Mouse (Mus musculus): ENCODE measurements at regions not wholly inside any gene's neighbourhood (a gene's known extent, or its start where the extent isn't known, plus 50 kb on each side); places are given as distances from the start of the nearest gene placed in this dataset.

- WGBS = 76% methylated on average over 3 of the region's 3 CpGs
- Histone ChIP-seq H3K27me3 (ENCODE audit: control insufficient read depth, insufficient read depth, low read length) (no peaks in the 10 kb centered on the region), H3K4me1 (ENCODE audit: control insufficient read depth, insufficient read depth, insufficient read length, low read length) (no peaks in the 10 kb centered on the region), H3K36me3 (ENCODE audit: control insufficient read depth, insufficient read depth, low read length) (no peaks in the 10 kb centered on the region), H3K27ac (ENCODE audit: insufficient read depth, low read depth, low read length) (no peak overlapping the region), H3K4me3 (ENCODE audit: low read depth, low read length) (no peak overlapping the region)
- TF ChIP-seq CTCF (IDR thresholded peaks at IDR 0.05; ENCODE audit: extremely low read depth, insufficient read length, insufficient replicate concordance, low read depth, low read length) (no peak), POLR2A (IDR thresholded peaks at IDR 0.05; ENCODE audit: low read depth, low read length) (no peak)
Observed at GRCm38 (mm10) chr13:71200656-71201055, 359.0 kb upstream of the Adamts16 start.

- Histone ChIP-seq H3K4me3 (ENCODE audit: low read depth, low read length) (no peak overlapping the region), H3K27me3 (ENCODE audit: control insufficient read depth, insufficient read depth, low read length) (no peaks in the 10 kb centered on the region), H3K4me1 (ENCODE audit: control insufficient read depth, insufficient read depth, insufficient read length, low read length) (no peaks in the 10 kb centered on the region), H3K27ac (ENCODE audit: insufficient read depth, low read depth, low read length) (no peak overlapping the region), H3K36me3 (ENCODE audit: control insufficient read depth, insufficient read depth, low read length) (no peaks in the 10 kb centered on the region)
- TF ChIP-seq POLR2A (IDR thresholded peaks at IDR 0.05; ENCODE audit: low read depth, low read length) = no peak
- no peak for TF ChIP-seq CTCF (IDR thresholded peaks at IDR 0.05; ENCODE audit: extremely low read depth, insufficient read length, insufficient replicate concordance, low read depth, low read length)
- 83% methylated on average over 4 of the region's 4 CpGs for WGBS
Observed at GRCm38 (mm10) chr13:71195675-71196074, 354.1 kb upstream of the Adamts16 start.

GRCm38 (mm10) chr13:71184500-71184899, 342.9 kb upstream of the Adamts16 start:
- WGBS = 64% methylated on average over 4 of the region's 4 CpGs
- H3K27me3 ChIP-seq (ENCODE audit: control insufficient read depth, insufficient read depth, low read length) = no peaks in the 10 kb centered on the region

GRCm38 (mm10) chr13:71179083-71179482, 337.5 kb upstream of the Adamts16 start:
- Histone ChIP-seq H3K27ac (ENCODE audit: insufficient read depth, low read depth, low read length) (no peak overlapping the region), H3K36me3 (ENCODE audit: control insufficient read depth, insufficient read depth, low read length) (no peaks in the 10 kb centered on the region), H3K4me3 (ENCODE audit: low read depth, low read length) (no peak overlapping the region), H3K27me3 (ENCODE audit: control insufficient read depth, insufficient read depth, low read length) (no peaks in the 10 kb centered on the region), H3K4me1 (ENCODE audit: control insufficient read depth, insufficient read depth, insufficient read length, low read length) (no peaks in the 10 kb centered on the region)
- no peak for TF ChIP-seq POLR2A (IDR thresholded peaks at IDR 0.05; ENCODE audit: low read depth, low read length)

More at GRCm38 (mm10) chr13:71184500-71184899, 342.9 kb upstream of the Adamts16 start:
- no peaks in the 10 kb centered on the region for H3K4me1 ChIP-seq (ENCODE audit: control insufficient read depth, insufficient read depth, insufficient read length, low read length)
- no peaks in the 10 kb centered on the region for H3K36me3 ChIP-seq (ENCODE audit: control insufficient read depth, insufficient read depth, low read length)
- H3K27ac ChIP-seq (ENCODE audit: insufficient read depth, low read depth, low read length) = no peak overlapping the region
- H3K4me3 ChIP-seq (ENCODE audit: low read depth, low read length) = no peak overlapping the region
- TF ChIP-seq POLR2A (IDR thresholded peaks at IDR 0.05; ENCODE audit: low read depth, low read length) (no peak), CTCF (IDR thresholded peaks at IDR 0.05; ENCODE audit: extremely low read depth, insufficient read length, insufficient replicate concordance, low read depth, low read length) (no peak)

- no peak for TF ChIP-seq POLR2A (IDR thresholded peaks at IDR 0.05; ENCODE audit: low read depth, low read length)
- TF ChIP-seq CTCF (IDR thresholded peaks at IDR 0.05; ENCODE audit: extremely low read depth, insufficient read length, insufficient replicate concordance, low read depth, low read length) = no peak
- Histone ChIP-seq H3K4me3 (ENCODE audit: low read depth, low read length) (no peak overlapping the region), H3K4me1 (ENCODE audit: control insufficient read depth, insufficient read depth, insufficient read length, low read length) (no peaks in the 10 kb centered on the region), H3K36me3 (ENCODE audit: control insufficient read depth, insufficient read depth, low read length) (no peaks in the 10 kb centered on the region), H3K27me3 (ENCODE audit: control insufficient read depth, insufficient read depth, low read length) (no peaks in the 10 kb centered on the region), H3K27ac (ENCODE audit: insufficient read depth, low read depth, low read length) (no peak overlapping the region)
Observed at GRCm38 (mm10) chr13:71174335-71174734, 332.7 kb upstream of the Adamts16 start.

- no peaks in the 10 kb centered on the region for H3K36me3 ChIP-seq (ENCODE audit: control insufficient read depth, insufficient read depth, low read length)
- TF ChIP-seq CTCF (IDR thresholded peaks at IDR 0.05; ENCODE audit: extremely low read depth, insufficient read length, insufficient replicate concordance, low read depth, low read length) (no peak), POLR2A (IDR thresholded peaks at IDR 0.05; ENCODE audit: low read depth, low read length) (no peak)
- H3K27me3 ChIP-seq (ENCODE audit: control insufficient read depth, insufficient read depth, low read length) = no peaks in the 10 kb centered on the region
- H3K4me1 ChIP-seq (ENCODE audit: control insufficient read depth, insufficient read depth, insufficient read length, low read length) = no peaks in the 10 kb centered on the region
- no peak overlapping the region for H3K27ac ChIP-seq (ENCODE audit: insufficient read depth, low read depth, low read length)
- H3K4me3 ChIP-seq (ENCODE audit: low read depth, low read length) = no peak overlapping the region
- WGBS = 60% methylated on average over 3 of the region's 3 CpGs
Observed at GRCm38 (mm10) chr13:71166226-71166625, 324.6 kb upstream of the Adamts16 start.

GRCm38 (mm10) chr13:71165096-71165920, 323.7 kb upstream of the Adamts16 start:
- Histone ChIP-seq H3K27me3 (ENCODE audit: control insufficient read depth, insufficient read depth, low read length) (no peaks in the 10 kb centered on the region), H3K4me1 (ENCODE audit: control insufficient read depth, insufficient read depth, insufficient read length, low read length) (no peaks in the 10 kb centered on the region), H3K27ac (ENCODE audit: insufficient read depth, low read depth, low read length) (no peak overlapping the region), H3K36me3 (ENCODE audit: control insufficient read depth, insufficient read depth, low read length) (no peaks in the 10 kb centered on the region), H3K4me3 (ENCODE audit: low read depth, low read length) (no peak overlapping the region)
- no peak for TF ChIP-seq CTCF (IDR thresholded peaks at IDR 0.05; ENCODE audit: extremely low read depth, insufficient read length, insufficient replicate concordance, low read depth, low read length)
- TF ChIP-seq POLR2A (IDR thresholded peaks at IDR 0.05; ENCODE audit: low read depth, low read length) = no peak
- WGBS = 81% methylated on average over 20 of the region's 20 CpGs

All from small intestine, adult 2 months (tissue).